In genomic region chr16:84986016-84986631, GRCm38 (mm10) we compare ENCODE assay signal across 23 mouse cellular contexts.
DNase-seq lines count a peak whose midpoint lies in the region; ATAC-seq and TF ChIP-seq lines count a peak whose summit lies in the region.
"Had no signal": no experiment of that assay in that cellular context is flagged by ENCODE, and none has a peak within 500 bp of the region (broad histone marks: within the 10 kb centered on the region; RNA-seq: fewer than 3 reads in every experiment).

No protein-coding gene starts in this region.

- in situ Hi-C loops in CH12.LX (cut with MboI; ENCODE audit: low pct_ligation_motif_present, low pct_unique_long_range_greater_than_20kb, low sequenced_read_pairs), result no loop called here

- H3K79me2 ChIP-seq in CH12.LX (replicated peaks; ENCODE audit: control insufficient read depth, extremely low read depth, insufficient read depth, poor library complexity, severe bottlenecking), result no peaks in the 10 kb centered on the region

- 0 out of 2 replicates have a peak overlapping the region, but pooled peaks have one; percentile 14 for H3K27ac ChIP-seq in kidney, embryonic 14.5 days (ENCODE audit: low read depth, low read length)
- peak overlapping the region; percentile 47 for H3K27ac ChIP-seq in lung, embryonic 14.5 days (ENCODE audit: low read depth)
- no peak overlapping the region for H3K27ac ChIP-seq in CH12.LX (ENCODE audit: insufficient read depth, low read depth)
- 0 out of 2 replicates have a peak overlapping the region, but pooled peaks have one; percentile 52 for H3K27ac ChIP-seq in cortical plate, adult 2 months (ENCODE audit: insufficient read depth, low read length)
- H3K27ac ChIP-seq: embryonic facial prominence, embryonic 12.5 days; hindbrain, embryonic 12.5 days; stomach, embryonic 15.5 days had no signal

- TF ChIP-seq EP300 in CH12.LX (IDR thresholded peaks at IDR 0.05; ENCODE audit: low read length), result peak; percentile 58

- 0 out of 2 replicates have a peak, but pooled peaks have one; percentile 17 for ATAC-seq in kidney, embryonic 14.5 days (ENCODE audit: low FRiP score, low TSS enrichment)
- 0 out of 2 replicates have a peak, but pooled peaks have one; percentile 19 for ATAC-seq in lung, embryonic 14.5 days (ENCODE audit: insufficient read depth)
- ATAC-seq: forebrain, embryonic 16.5 days; Patski had no signal

- H3K4me1 ChIP-seq in kidney, embryonic 14.5 days (ENCODE audit: control insufficient read depth, insufficient read depth, low read length), result no peaks in the 10 kb centered on the region
- 0 out of 2 replicates have a peak, but pooled peaks cover 11% of the 10 kb centered on the region for H3K4me1 ChIP-seq in lung, embryonic 14.5 days (ENCODE audit: insufficient read depth)
- H3K4me1 ChIP-seq in CH12.LX (ENCODE audit: control insufficient read depth in 1 of 2, insufficient read depth in 2 of 2), result peaks cover 10 to 24% of the 10 kb centered on the region in 2 experiments
- peaks cover 5% of the 10 kb centered on the region for H3K4me1 ChIP-seq in cortical plate, adult 2 months (ENCODE audit: control insufficient read depth, insufficient read depth, low read length)
- H3K4me1 ChIP-seq: hindbrain, embryonic 12.5 days; megakaryocyte, embryonic 14.5 days had no signal

- no peak for DNase-seq in kidney, postnatal 10 days
- DNase-seq in lung, embryonic 14.5 days, result peak; percentile 73
- DNase-seq in lung, postnatal 4 days, result no peak
- peak; percentile 60 for DNase-seq in CH12.LX (ENCODE audit: extremely low read depth)
- DNase-seq in frontal cortex, postnatal 36 days (ENCODE audit: low spot score in 2 of 2), result no peak
- DNase-seq: adrenal gland, adult 8-10 months; cerebellum, adult 9-10 months; gastrocnemius, postnatal 36 days; kidney, adult 9 months; left cerebral cortex, postnatal 4 days; lung, postnatal 10 days; midbrain, embryonic 14.5 days; right cerebral cortex, postnatal 25 days had no signal

- no peak for TF ChIP-seq POLR2A in CH12.LX (IDR thresholded peaks at IDR 0.05; ENCODE audit: low read depth, low read length)
- no peak for TF ChIP-seq POLR2A in cortical plate, adult 2 months (IDR thresholded peaks at IDR 0.05; ENCODE audit: extremely low read depth, insufficient read depth, low read length)

- dilution Hi-C loops in CH12.LX (cut with MboI; ENCODE audit: extremely low pct_ligation_motif_present, extremely low pct_unique_long_range_greater_than_20kb, low sequenced_read_pairs), result no loop called here

- no peak; the same call in none of the 2 replicates for TF ChIP-seq RAD21 in CH12.LX (IDR thresholded peaks at IDR 0.05; ENCODE audit: low read depth, low read length)

- 59% methylated on average over 11 of the region's 11 CpGs for WGBS in kidney, embryonic 14.5 days
- 42% methylated on average over 11 of the region's 11 CpGs for WGBS in lung, embryonic 14.5 days

- no peak overlapping the region for H3K4me3 ChIP-seq in kidney, embryonic 14.5 days (ENCODE audit: low read length)
- H3K4me3 ChIP-seq in lung, embryonic 14.5 days (ENCODE audit: low read depth, low read length), result no peak overlapping the region
- H3K4me3 ChIP-seq in CH12.LX (replicated peaks in 1 of 3; ENCODE audit: low read depth in 2 of 3, low read length in 2 of 3, poor library complexity in 1 of 3), result no peak overlapping the region
- no peak overlapping the region for H3K4me3 ChIP-seq in cortical plate, adult 2 months (ENCODE audit: insufficient read depth, low read length)
- H3K4me3 ChIP-seq: embryonic facial prominence, embryonic 12.5 days; hindbrain, embryonic 12.5 days; megakaryocyte, embryonic 14.5 days; stomach, embryonic 15.5 days had no signal

- H3K27me3 ChIP-seq in kidney, embryonic 14.5 days (ENCODE audit: control insufficient read depth, insufficient read depth, low read length), result no peaks in the 10 kb centered on the region
- no peaks in the 10 kb centered on the region for H3K27me3 ChIP-seq in lung, embryonic 14.5 days (ENCODE audit: insufficient read depth, low read length)
- no peaks in the 10 kb centered on the region for H3K27me3 ChIP-seq in CH12.LX (replicated peaks)
- H3K27me3 ChIP-seq: embryonic facial prominence, embryonic 12.5 days; hindbrain, embryonic 12.5 days; megakaryocyte, embryonic 14.5 days; Patski; stomach, embryonic 15.5 days had no signal

- no peaks in the 10 kb centered on the region for H3K9me3 ChIP-seq in kidney, embryonic 14.5 days (ENCODE audit: control insufficient read depth, low read length)
- H3K9me3 ChIP-seq in lung, embryonic 14.5 days (ENCODE audit: low read depth, low read length), result no peaks in the 10 kb centered on the region
- H3K9me3 ChIP-seq in CH12.LX (replicated peaks; ENCODE audit: low read length), result no peaks in the 10 kb centered on the region
- H3K9me3 ChIP-seq: embryonic facial prominence, embryonic 12.5 days; hindbrain, embryonic 12.5 days; stomach, embryonic 15.5 days had no signal

- no peak for TF ChIP-seq CTCF in lung, embryonic 14.5 days (IDR thresholded peaks at IDR 0.05; ENCODE audit: low read depth)
- no peak for TF ChIP-seq CTCF in CH12.LX (conservative IDR thresholded peaks at IDR 0.05 in 1 of 2, IDR thresholded peaks at IDR 0.05 in 1 of 2; ENCODE audit: low read depth in 2 of 2, low read length in 2 of 2)
- TF ChIP-seq CTCF in cortical plate, adult 2 months (IDR thresholded peaks at IDR 0.05; ENCODE audit: extremely low read depth, insufficient read depth, low read length), result no peak

- 0 out of 2 replicates have a peak, but pooled peaks cover 3% of the 10 kb centered on the region for H3K36me3 ChIP-seq in kidney, embryonic 14.5 days (ENCODE audit: control insufficient read depth, insufficient read depth, low read length)
- peaks cover 16% of the 10 kb centered on the region; the same call in 1 of the 2 replicates for H3K36me3 ChIP-seq in lung, embryonic 14.5 days (ENCODE audit: insufficient read depth)
- H3K36me3 ChIP-seq in CH12.LX (replicated peaks in 1 of 2; ENCODE audit: control insufficient read depth in 1 of 2, insufficient read depth in 1 of 2, low read length in 1 of 2), result peaks cover 0 to 38% of the 10 kb centered on the region in 2 experiments
- H3K36me3 ChIP-seq: hindbrain, embryonic 12.5 days; stomach, embryonic 15.5 days had no signal

- no peak overlapping the region for H3K9ac ChIP-seq in kidney, embryonic 14.5 days (ENCODE audit: low read depth, low read length)
- H3K9ac ChIP-seq in lung, embryonic 14.5 days, result no peak overlapping the region
- H3K9ac ChIP-seq in CH12.LX (ENCODE audit: insufficient read depth, low read depth), result no peak overlapping the region
- H3K9ac ChIP-seq: embryonic facial prominence, embryonic 12.5 days; hindbrain, embryonic 12.5 days; stomach, embryonic 15.5 days had no signal

- no peak overlapping the region for H3K4me2 ChIP-seq in kidney, embryonic 14.5 days (replicated peaks; ENCODE audit: low read depth, low read length)
- no peak overlapping the region for H3K4me2 ChIP-seq in lung, embryonic 14.5 days
- H3K4me2 ChIP-seq in CH12.LX (ENCODE audit: insufficient read depth, low read depth, poor library complexity, severe bottlenecking), result peak overlapping the region; percentile 65
- H3K4me2 ChIP-seq: embryonic facial prominence, embryonic 12.5 days; heart, embryonic 11.5 days; hindbrain, embryonic 12.5 days; liver, embryonic 11.5 days; stomach, embryonic 15.5 days had no signal

TF ChIP-seq in CH12.LX, 34 proteins besides CTCF, POLR2A, EP300 and RAD21:
- no peak for TF ChIP-seq UBTF (IDR thresholded peaks at IDR 0.05; ENCODE audit: low read depth, low read length)
- no peak; the same call in 1 of the 2 replicates for TF ChIP-seq SIN3A (IDR thresholded peaks at IDR 0.05; ENCODE audit: low read length)
- no peak for TF ChIP-seq CHD2 (IDR thresholded peaks at IDR 0.05; ENCODE audit: low read length)
- TF ChIP-seq NELFE (IDR thresholded peaks at IDR 0.05; ENCODE audit: low read depth, low read length), result no peak
- peak; percentile 21; the same call in 1 of the 2 replicates for TF ChIP-seq BHLHE40 (IDR thresholded peaks at IDR 0.05; ENCODE audit: low read depth, low read length)
- TF ChIP-seq ETS1 (conservative IDR thresholded peaks at IDR 0.05; ENCODE audit: low read depth, low read length), result peak; percentile 48
- TF ChIP-seq TBP (conservative IDR thresholded peaks at IDR 0.05; ENCODE audit: low read depth, low read length), result 0 out of 2 replicates have a peak, but pooled peaks have one; percentile 34
- 0 out of 2 replicates have a peak, but pooled peaks have one; percentile 27 for TF ChIP-seq JUND (conservative IDR thresholded peaks at IDR 0.05; ENCODE audit: low read depth, low read length)
- no peak for TF ChIP-seq ZC3H11A (IDR thresholded peaks at IDR 0.05; ENCODE audit: low read depth, low read length)
- TF ChIP-seq IRF4 (IDR thresholded peaks at IDR 0.05; ENCODE audit: low read depth, low read length), result peak; percentile 68
- TF ChIP-seq MEF2A (IDR thresholded peaks at IDR 0.05; ENCODE audit: borderline replicate concordance, low read depth, low read length), result peak; percentile 84

Comparison
In these comparisons a context has a peak if more than half of its experiments do, and no peak if none do; other contexts are left out.
1. DNase-seq: peak in lung, embryonic 14.5 days (single experiment) and CH12.LX (single experiment); none in kidney, postnatal 10 days (single experiment), lung, postnatal 4 days (0 of 2) and frontal cortex, postnatal 36 days (0 of 2).